Mouse (Mus musculus) CD4-positive, CD25-positive, alpha-beta regulatory T cell, adult 4 months (primary cell): ENCODE results near the gene Tpd52l2. TPM values are rescaled to one million over a fixed set of nuclear protein-coding genes. Genes with fewer than 3 reads are reported as not detected.

Source experiments
- ATAC-seq: one replicate; pipeline ENCODE4 v1.8.0; 2017
- polyA plus RNA-seq, 2 experiments: library from polyadenylated mRNA; unstranded; fragments of 100-300 nt; shearing (Covaris generic); gene quantifications; one replicate each; pipeline ENCODE4 v1.2.1; 2017

Tpd52l2 gene
- polyA plus RNA-seq, 2 experiments from 2014 or later = 108 to 109 TPM

GRCm38 (mm10) chr2:181541761-181542380, 44.9 kb downstream of the Tpd52l2 start:
- no peak for ATAC-seq

- no peak for ATAC-seq
These were observed 49.2 kb downstream of the Tpd52l2 start for GRCm38 (mm10) chr2:181546142-181546541.

GRCm38 (mm10) chr2:181548227-181548626, 51.3 kb downstream of the Tpd52l2 start:
- no peak for ATAC-seq

GRCm38 (mm10) chr2:181548682-181549081, 51.7 kb downstream of the Tpd52l2 start:
- no peak for ATAC-seq

- no peak for ATAC-seq
These were observed 53.3 kb downstream of the Tpd52l2 start for GRCm38 (mm10) chr2:181550233-181550632.

- no peak for ATAC-seq
These were observed 56.8 kb downstream of the Tpd52l2 start for GRCm38 (mm10) chr2:181553772-181554171.

- ATAC-seq = no peak
These were observed 70.4 kb downstream of the Tpd52l2 start for GRCm38 (mm10) chr2:181567338-181567737.

Other genes with a start within 250 kb of the Tpd52l2 start
- 1 to 10 TPM; 9.5 to 9.7 TPM for gene Gmeb2, start 209.1 kb upstream of the Tpd52l2 start, polyA plus RNA-seq
- gene Stmn3, start 182.6 kb upstream of the Tpd52l2 start, polyA plus RNA-seq = not detected
- 10 to 100 TPM; 42.4 to 44.3 TPM for gene Rtel1, start 177.4 kb upstream of the Tpd52l2 start, polyA plus RNA-seq
- gene Zgpat, start 132.2 kb upstream of the Tpd52l2 start, polyA plus RNA-seq = 10 to 100 TPM; 16.4 to 23.4 TPM
- 10 to 100 TPM; 67.6 to 76.2 TPM for gene Arfrp1, start 131.7 kb upstream of the Tpd52l2 start, polyA plus RNA-seq
- gene Lime1, start 117.1 kb upstream of the Tpd52l2 start, polyA plus RNA-seq = 100 to 1,000 TPM; 302 to 371 TPM
- 1 to 10 TPM; 3.4 to 4.3 TPM for gene Zbtb46, start 37.7 kb upstream of the Tpd52l2 start, polyA plus RNA-seq
- gene Abhd16b, start 3.9 kb upstream of the Tpd52l2 start, polyA plus RNA-seq = not detected
- 10 to 100 TPM; 39.4 to 46.7 TPM for gene Dnajc5, start 23.3 kb downstream of the Tpd52l2 start, polyA plus RNA-seq
- 100 to 1,000 TPM; 178 to 280 TPM for gene Uckl1, start 87.8 kb downstream of the Tpd52l2 start, polyA plus RNA-seq
- gene Prpf6, start 94.7 kb downstream of the Tpd52l2 start, polyA plus RNA-seq = 100 to 1,000 TPM in 1 of 2 experiments, 10 to 100 TPM in 1; 86.8 to 115 TPM
- 10 to 100 TPM; 19.0 to 45.0 TPM for gene Zfp512b, start 95.7 kb downstream of the Tpd52l2 start, polyA plus RNA-seq
- 1 to 10 TPM; 5.9 to 7.1 TPM for gene Samd10, start 102.1 kb downstream of the Tpd52l2 start, polyA plus RNA-seq
- not detected for gene Gm29797, start 159.9 kb downstream of the Tpd52l2 start, polyA plus RNA-seq
- gene Sox18, start 174.5 kb downstream of the Tpd52l2 start, polyA plus RNA-seq = not detected
- 10 to 100 TPM; 14.3 to 16.0 TPM for gene Tcea2, start 183.2 kb downstream of the Tpd52l2 start, polyA plus RNA-seq
- 100 to 1,000 TPM; 174 to 198 TPM for gene Rgs19, start 196.8 kb downstream of the Tpd52l2 start, polyA plus RNA-seq
- gene Lkaaear1, start 201.3 kb downstream of the Tpd52l2 start, polyA plus RNA-seq = not detected
- not detected for gene Oprl1, start 217.9 kb downstream of the Tpd52l2 start, polyA plus RNA-seq